Mouse (Mus musculus) heart, embryonic 10.5 days (tissue): ENCODE results near the gene Megf6. TPM values are rescaled to one million over a fixed set of nuclear protein-coding genes. Genes with fewer than 3 reads are reported as not detected.

ENCODE experiments used
- DNase-seq: peaks from one replicate; pipeline ENCODE4 v3.0.0-alpha.2; 2017; ENCODE audit warnings: low spot score
- H3K27ac ChIP-seq: fragments of 300-500 bp; sonication (generic); 2 replicates; pipeline ENCODE4 v1.5.1; 2016; ENCODE audit warnings: mild to moderate bottlenecking
- H3K27me3 ChIP-seq: fragments of 300-500 bp; sonication (generic); 2 replicates; pipeline ENCODE4 v1.6.1; 2016; ENCODE audit warnings: mild to moderate bottlenecking; ENCODE audit not compliant: poor library complexity, insufficient read depth, severe bottlenecking
- H3K36me3 ChIP-seq: fragments of 300-500 bp; sonication (generic); 2 replicates; pipeline ENCODE4 v1.6.1; 2016; ENCODE audit warnings: mild to moderate bottlenecking, moderate library complexity
- H3K4me1 ChIP-seq: fragments of 300-500 bp; sonication (generic); 2 replicates; pipeline ENCODE4 v1.6.1; 2016; ENCODE audit warnings: mild to moderate bottlenecking
- H3K4me3 ChIP-seq: fragments of 300-500 bp; sonication (generic); 2 replicates; pipeline ENCODE4 v1.5.1; 2016; ENCODE audit warnings: mild to moderate bottlenecking, moderate library complexity
- H3K9me3 ChIP-seq: fragments of 300-500 bp; sonication (generic); 2 replicates; pipeline ENCODE4 v1.6.1; 2016; ENCODE audit warnings: mild to moderate bottlenecking, moderate library complexity
- WGBS: fragments of 180-500 bp; shearing (Covaris S2); methylation state at CpG from one replicate; pipeline ENCODE4 v1.1.7; 2016; 5-methylcytosine and 5-hydroxymethylcytosine counted together
- polyA plus RNA-seq: library from polyadenylated mRNA; unstranded; fragments of >200 nt; fragmentation: Nextera tagmentation; extraction: Ambion mirVana; gene quantifications from 2 replicates; pipeline ENCODE4 v1.2.1, GENCODE M21; 2016

The Megf6 gene
- polyA plus RNA-seq, 1 experiment from 2014 or later, result 13.5 TPM

- Histone ChIP-seq H3K9me3 (no peaks in the 10 kb centered on the region), H3K4me3 (peak overlapping the region; percentile 55; the same call in 1 of the 2 replicates), H3K4me1 (peaks cover 38% of the 10 kb centered on the region), H3K27ac (peak overlapping the region; percentile 47), H3K27me3 (peaks cover 50% of the 10 kb centered on the region), H3K36me3 (no peaks in the 10 kb centered on the region)
- WGBS, result 30% methylated on average over 22 of the region's 22 CpGs
- DNase-seq, result no peak
Observed at GRCm38 (mm10) chr4:154247207-154248091, 76.9 kb downstream of the Megf6 start.

- Histone ChIP-seq H3K9me3 (no peaks in the 10 kb centered on the region), H3K36me3 (no peaks in the 10 kb centered on the region), H3K27me3 (peaks cover 47% of the 10 kb centered on the region), H3K4me3 (no peak overlapping the region), H3K27ac (peak overlapping the region; percentile 47), H3K4me1 (peaks cover 38% of the 10 kb centered on the region)
- WGBS, result 75% methylated on average over 21 of the region's 21 CpGs
- DNase-seq, result no peak
Observed at GRCm38 (mm10) chr4:154248092-154248805, 77.7 kb downstream of the Megf6 start.

GRCm38 (mm10) chr4:154249316-154249715 lies 78.8 kb downstream of the Megf6 start:
- Histone ChIP-seq H3K27ac (no peak overlapping the region), H3K36me3 (no peaks in the 10 kb centered on the region), H3K4me3 (no peak overlapping the region), H3K27me3 (peaks cover 47% of the 10 kb centered on the region), H3K9me3 (no peaks in the 10 kb centered on the region), H3K4me1 (peaks cover 38% of the 10 kb centered on the region)
- DNase-seq, result no peak
- 77% methylated on average over 8 of the region's 8 CpGs for WGBS

- no peaks in the 10 kb centered on the region for H3K36me3 ChIP-seq
- H3K27ac ChIP-seq, result no peak overlapping the region
- 89% methylated on average over 20 of the region's 20 CpGs for WGBS
- DNase-seq, result no peak
- H3K4me1 ChIP-seq, result peaks cover 23% of the 10 kb centered on the region
- no peak overlapping the region for H3K4me3 ChIP-seq
- no peaks in the 10 kb centered on the region for H3K9me3 ChIP-seq
- H3K27me3 ChIP-seq, result peaks cover 38% of the 10 kb centered on the region
Observed at GRCm38 (mm10) chr4:154252537-154253255, 82.2 kb downstream of the Megf6 start.

- 85% methylated on average over 5 of the region's 5 CpGs for WGBS
Observed at GRCm38 (mm10) chr4:154260755-154261154, 90.2 kb downstream of the Megf6 start.

GRCm38 (mm10) chr4:154262071-154262470 lies 91.5 kb downstream of the Megf6 start:
- Histone ChIP-seq H3K4me1 (no peaks in the 10 kb centered on the region), H3K36me3 (peaks cover 17% of the 10 kb centered on the region; the same call in 1 of the 2 replicates), H3K27me3 (peaks cover 8% of the 10 kb centered on the region; the same call in 1 of the 2 replicates), H3K9me3 (no peaks in the 10 kb centered on the region), H3K27ac (no peak overlapping the region), H3K4me3 (no peak overlapping the region)
- WGBS, result 43% methylated on average over 4 of the region's 4 CpGs
- DNase-seq, result peak; percentile 84

More at GRCm38 (mm10) chr4:154260755-154261154, 90.2 kb downstream of the Megf6 start:
- no peak for DNase-seq
- Histone ChIP-seq H3K27ac (no peak overlapping the region), H3K9me3 (no peaks in the 10 kb centered on the region), H3K27me3 (peaks cover 8% of the 10 kb centered on the region; the same call in 1 of the 2 replicates), H3K4me3 (no peak overlapping the region), H3K4me1 (no peaks in the 10 kb centered on the region), H3K36me3 (peaks cover 17% of the 10 kb centered on the region; the same call in 1 of the 2 replicates)

- peaks cover 7% of the 10 kb centered on the region for H3K4me1 ChIP-seq
- no peaks in the 10 kb centered on the region for H3K9me3 ChIP-seq
- H3K27me3 ChIP-seq, result peaks cover 26% of the 10 kb centered on the region
- no peak overlapping the region for H3K4me3 ChIP-seq
- peaks cover 17% of the 10 kb centered on the region; the same call in 1 of the 2 replicates for H3K36me3 ChIP-seq
- WGBS, result 81% methylated on average over 6 of the region's 6 CpGs
- no peak overlapping the region for H3K27ac ChIP-seq
- DNase-seq, result no peak
Observed at GRCm38 (mm10) chr4:154267511-154267910, 97.0 kb downstream of the Megf6 start.

GRCm38 (mm10) chr4:154269520-154269919 lies 99.0 kb downstream of the Megf6 start:
- Histone ChIP-seq H3K9me3 (no peaks in the 10 kb centered on the region), H3K36me3 (peaks cover 13% of the 10 kb centered on the region), H3K27ac (peak overlapping the region; percentile 52; the same call in 1 of the 2 replicates), H3K4me1 (peaks cover 7% of the 10 kb centered on the region), H3K4me3 (no peak overlapping the region), H3K27me3 (peaks cover 25% of the 10 kb centered on the region)
- DNase-seq, result no peak
- WGBS, result 46% methylated on average over 10 of the region's 10 CpGs

GRCm38 (mm10) chr4:154273000-154273399 lies 102.5 kb downstream of the Megf6 start:
- Histone ChIP-seq H3K27me3 (peaks cover 13% of the 10 kb centered on the region), H3K4me3 (no peak overlapping the region), H3K9me3 (no peaks in the 10 kb centered on the region), H3K4me1 (peaks cover 7% of the 10 kb centered on the region), H3K36me3 (peaks cover 10% of the 10 kb centered on the region), H3K27ac (no peak overlapping the region)
- WGBS, result 44% methylated on average over 3 of the region's 3 CpGs
- no peak for DNase-seq

- H3K9me3 ChIP-seq, result no peaks in the 10 kb centered on the region
- DNase-seq, result no peak
- 65% methylated on average over 9 of the region's 9 CpGs for WGBS
- peaks cover 6% of the 10 kb centered on the region; the same call in 1 of the 2 replicates for H3K27me3 ChIP-seq
- H3K4me1 ChIP-seq, result no peaks in the 10 kb centered on the region; the same call in 1 of the 2 replicates
- no peak overlapping the region for H3K27ac ChIP-seq
- H3K4me3 ChIP-seq, result no peak overlapping the region
- H3K36me3 ChIP-seq, result peaks cover 6% of the 10 kb centered on the region
Observed at GRCm38 (mm10) chr4:154279481-154279880, 109.0 kb downstream of the Megf6 start.

GRCm38 (mm10) chr4:154283671-154284070 lies 113.1 kb downstream of the Megf6 start:
- DNase-seq, result no peak
- H3K27me3 ChIP-seq, result peaks cover 19% of the 10 kb centered on the region; the same call in 1 of the 2 replicates
- 68% methylated on average over 7 of the region's 7 CpGs for WGBS
- H3K4me1 ChIP-seq, result peaks cover 9% of the 10 kb centered on the region
- H3K9me3 ChIP-seq, result no peaks in the 10 kb centered on the region
- H3K36me3 ChIP-seq, result peaks cover 2% of the 10 kb centered on the region; the same call in 1 of the 2 replicates
- no peak overlapping the region for H3K4me3 ChIP-seq
- H3K27ac ChIP-seq, result no peak overlapping the region

GRCm38 (mm10) chr4:154293735-154294201 lies 123.2 kb downstream of the Megf6 start:
- Histone ChIP-seq H3K27me3 (peaks cover 32% of the 10 kb centered on the region), H3K4me1 (peaks cover 48% of the 10 kb centered on the region), H3K4me3 (no peak overlapping the region), H3K36me3 (no peaks in the 10 kb centered on the region), H3K9me3 (no peaks in the 10 kb centered on the region), H3K27ac (peak overlapping the region; percentile 77)
- 36% methylated on average over 4 of the region's 4 CpGs for WGBS
- DNase-seq, result no peak
